Mouse (Mus musculus): ENCODE measurements at regions not wholly inside any gene's neighbourhood (a gene's known extent, or its start where the extent isn't known, plus 50 kb on each side); places are given as distances from the start of the nearest gene placed in this dataset.

- H3K4me3 ChIP-seq (ENCODE audit: low read depth, low read length) = no peak overlapping the region
- H3K4me1 ChIP-seq (ENCODE audit: insufficient read depth) = no peaks in the 10 kb centered on the region
- 62% methylated on average over 5 of the region's 5 CpGs for WGBS
- H3K27me3 ChIP-seq (ENCODE audit: insufficient read depth, low read length) = no peaks in the 10 kb centered on the region
- no peak overlapping the region for H3K27ac ChIP-seq (ENCODE audit: low read depth, low read length)
- no peak for TF ChIP-seq CTCF (IDR thresholded peaks at IDR 0.05; ENCODE audit: low read depth)
- no peaks in the 10 kb centered on the region for H3K36me3 ChIP-seq (ENCODE audit: insufficient read depth)
- H3K9ac ChIP-seq = no peak overlapping the region
- H3K4me2 ChIP-seq (ENCODE audit: low read depth) = no peak overlapping the region
- no peak for ATAC-seq
- DNase-seq = no peak
- H3K9me3 ChIP-seq (ENCODE audit: low read length) = no peaks in the 10 kb centered on the region
Measured at GRCm38 (mm10) chr8:107686936-107687335, 98.7 kb upstream of the Psmd7 start.

GRCm38 (mm10) chr8:107687529-107687928 lies 99.3 kb upstream of the Psmd7 start:
- 65% methylated on average over 9 of the region's 9 CpGs for WGBS
- H3K36me3 ChIP-seq (ENCODE audit: insufficient read depth) = no peaks in the 10 kb centered on the region
- H3K9me3 ChIP-seq (ENCODE audit: low read length) = no peaks in the 10 kb centered on the region
- DNase-seq (no peak), ATAC-seq (peak; percentile 69)
- no peak overlapping the region for H3K4me2 ChIP-seq (ENCODE audit: low read depth)
- H3K9ac ChIP-seq = no peak overlapping the region
- H3K27ac ChIP-seq (ENCODE audit: low read depth, low read length) = no peak overlapping the region
- H3K27me3 ChIP-seq (ENCODE audit: insufficient read depth, low read length) = no peaks in the 10 kb centered on the region
- H3K4me1 ChIP-seq (ENCODE audit: insufficient read depth) = no peaks in the 10 kb centered on the region
- TF ChIP-seq CTCF (IDR thresholded peaks at IDR 0.05; ENCODE audit: low read depth) = no peak
- H3K4me3 ChIP-seq (ENCODE audit: low read depth, low read length) = no peak overlapping the region

DNA sequence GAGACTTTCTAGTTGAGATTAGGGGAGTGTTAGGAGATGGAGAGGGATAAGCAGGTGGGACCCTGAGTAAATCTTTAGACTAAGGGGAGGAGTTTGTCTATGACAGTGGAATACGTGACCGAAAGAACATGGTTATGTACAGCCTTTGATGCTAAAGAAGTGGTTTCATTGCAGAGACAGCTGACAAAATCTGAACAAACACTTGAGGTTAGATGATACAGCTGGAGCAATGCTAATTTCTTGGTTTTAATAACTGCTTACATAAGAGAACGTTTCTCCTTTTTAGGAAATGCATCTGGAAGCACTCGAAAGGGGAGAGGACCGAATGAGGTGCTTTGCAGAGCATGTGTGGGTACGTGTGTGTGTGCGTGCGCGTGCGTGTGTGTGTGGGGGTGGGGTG lies 100.8 kb upstream of the Psmd7 start:
- no peaks in the 10 kb centered on the region for H3K4me1 ChIP-seq (ENCODE audit: insufficient read depth)
- no peak overlapping the region for H3K4me3 ChIP-seq (ENCODE audit: low read depth, low read length)
- 0 out of 2 replicates have a peak overlapping the region, but pooled peaks have one; percentile 37 for H3K27ac ChIP-seq (ENCODE audit: low read depth, low read length)
- peak; percentile 58 for ATAC-seq
- H3K36me3 ChIP-seq (ENCODE audit: insufficient read depth) = no peaks in the 10 kb centered on the region
- WGBS = 82% methylated on average over 10 of the region's 10 CpGs
- no peaks in the 10 kb centered on the region for H3K27me3 ChIP-seq (ENCODE audit: insufficient read depth, low read length)
- H3K4me2 ChIP-seq (ENCODE audit: low read depth) = no peak overlapping the region
- no peak overlapping the region for H3K9ac ChIP-seq
- no peak for TF ChIP-seq CTCF (IDR thresholded peaks at IDR 0.05; ENCODE audit: low read depth)
- DNase-seq = no peak
- H3K9me3 ChIP-seq (ENCODE audit: low read length) = no peaks in the 10 kb centered on the region

DNA sequence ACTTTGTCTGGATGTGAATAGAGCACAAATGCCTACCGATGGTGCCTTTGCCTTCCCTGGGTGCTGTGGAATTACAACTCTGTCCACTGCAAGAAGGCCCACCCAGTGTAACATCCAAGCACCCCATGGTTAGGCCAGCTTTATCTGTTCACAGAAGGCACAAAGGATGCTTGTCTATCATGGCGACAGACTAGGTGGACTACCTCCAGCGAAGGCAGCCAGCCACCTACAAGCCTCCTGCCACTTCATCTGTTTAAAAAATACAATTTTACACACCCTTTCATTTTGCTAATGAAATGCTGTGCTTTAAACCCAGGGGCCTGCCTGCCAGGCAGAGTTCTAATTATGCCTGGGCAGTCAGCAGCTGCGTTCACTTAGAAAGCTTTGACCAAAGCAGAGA lies 103.0 kb upstream of the Psmd7 start:
- Histone ChIP-seq H3K4me1 (ENCODE audit: insufficient read depth) (no peaks in the 10 kb centered on the region), H3K9me3 (ENCODE audit: low read length) (no peaks in the 10 kb centered on the region), H3K4me2 (ENCODE audit: low read depth) (no peak overlapping the region), H3K27ac (ENCODE audit: low read depth, low read length) (no peak overlapping the region), H3K9ac (no peak overlapping the region), H3K36me3 (ENCODE audit: insufficient read depth) (no peaks in the 10 kb centered on the region), H3K27me3 (ENCODE audit: insufficient read depth, low read length) (no peaks in the 10 kb centered on the region), H3K4me3 (ENCODE audit: low read depth, low read length) (no peak overlapping the region)
- 61% methylated on average over 4 of the region's 4 CpGs for WGBS
- DNase-seq = no peak
- no peak for TF ChIP-seq CTCF (IDR thresholded peaks at IDR 0.05; ENCODE audit: low read depth)
- ATAC-seq = no peak

GRCm38 (mm10) chr8:107696384-107697346 lies 108.4 kb upstream of the Psmd7 start:
- no peak for TF ChIP-seq CTCF (IDR thresholded peaks at IDR 0.05; ENCODE audit: low read depth)
- Histone ChIP-seq H3K4me1 (ENCODE audit: insufficient read depth) (no peaks in the 10 kb centered on the region), H3K4me3 (ENCODE audit: low read depth, low read length) (no peak overlapping the region), H3K4me2 (ENCODE audit: low read depth) (no peak overlapping the region), H3K36me3 (ENCODE audit: insufficient read depth) (no peaks in the 10 kb centered on the region), H3K27ac (ENCODE audit: low read depth, low read length) (no peak overlapping the region), H3K27me3 (ENCODE audit: insufficient read depth, low read length) (no peaks in the 10 kb centered on the region), H3K9ac (no peak overlapping the region), H3K9me3 (ENCODE audit: low read length) (no peaks in the 10 kb centered on the region)
- no peak for ATAC-seq
- no peak for DNase-seq
- 64% methylated on average over 20 of the region's 20 CpGs for WGBS

- Histone ChIP-seq H3K27me3 (ENCODE audit: insufficient read depth, low read length) (no peaks in the 10 kb centered on the region), H3K4me2 (ENCODE audit: low read depth) (0 out of 2 replicates have a peak overlapping the region, but pooled peaks have one; percentile 2), H3K36me3 (ENCODE audit: insufficient read depth) (no peaks in the 10 kb centered on the region), H3K9ac (no peak overlapping the region), H3K4me1 (ENCODE audit: insufficient read depth) (no peaks in the 10 kb centered on the region), H3K27ac (ENCODE audit: low read depth, low read length) (no peak overlapping the region), H3K9me3 (ENCODE audit: low read length) (no peaks in the 10 kb centered on the region), H3K4me3 (ENCODE audit: low read depth, low read length) (no peak overlapping the region)
- DNase-seq = peak; percentile 36
- TF ChIP-seq CTCF (IDR thresholded peaks at IDR 0.05; ENCODE audit: low read depth) = no peak
- no peak for ATAC-seq
- 29% methylated on average over 7 of the region's 7 CpGs for WGBS
Measured at GRCm38 (mm10) chr8:107699307-107699706, 111.0 kb upstream of the Psmd7 start.

DNA sequence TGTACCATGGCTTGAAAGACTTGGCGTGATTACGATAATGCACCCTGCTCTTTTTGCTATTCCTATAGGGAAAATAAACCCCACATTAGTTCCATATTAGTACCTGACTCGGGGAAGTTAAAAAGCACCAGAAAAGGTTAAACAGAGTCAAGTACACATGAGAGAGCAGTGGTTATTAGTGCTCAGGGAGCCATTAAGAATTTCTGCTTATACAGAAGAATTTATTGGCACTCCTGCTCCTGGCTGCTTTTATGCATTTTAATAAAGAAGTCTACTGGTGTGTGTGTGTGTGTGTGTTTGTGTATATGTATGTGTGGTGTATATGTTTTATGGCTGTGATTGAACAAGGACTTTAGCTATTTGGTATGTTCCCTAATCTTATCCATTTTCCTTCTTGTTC lies 111.5 kb upstream of the Psmd7 start:
- Histone ChIP-seq H3K9ac (no peak overlapping the region), H3K9me3 (ENCODE audit: low read length) (no peaks in the 10 kb centered on the region), H3K36me3 (ENCODE audit: insufficient read depth) (no peaks in the 10 kb centered on the region), H3K4me3 (ENCODE audit: low read depth, low read length) (no peak overlapping the region), H3K4me2 (ENCODE audit: low read depth) (no peak overlapping the region), H3K4me1 (ENCODE audit: insufficient read depth) (no peaks in the 10 kb centered on the region), H3K27ac (ENCODE audit: low read depth, low read length) (no peak overlapping the region), H3K27me3 (ENCODE audit: insufficient read depth, low read length) (no peaks in the 10 kb centered on the region)
- ATAC-seq = no peak
- no peak for DNase-seq
- no peak for TF ChIP-seq CTCF (IDR thresholded peaks at IDR 0.05; ENCODE audit: low read depth)
- 61% methylated on average over 3 of the region's 3 CpGs for WGBS
